Mouse (Mus musculus) erythroblast, embryonic 14.5 days (primary cell): ENCODE results near the gene Wfdc3. TPM values are rescaled to one million over a fixed set of nuclear protein-coding genes. Genes with fewer than 3 reads are reported as not detected.

ENCODE experiments used
- H3K27me3 ChIP-seq: 2 replicates; pipeline ENCODE4 v1.6.1; 2012; ENCODE audit warnings: inconsistent platforms; ENCODE audit not compliant: control insufficient read depth
- H3K36me3 ChIP-seq: 2 replicates; pipeline ENCODE4 v1.6.1; 2012; ENCODE audit warnings: mild to moderate bottlenecking, inconsistent platforms; ENCODE audit not compliant: control insufficient read depth
- H3K4me1 ChIP-seq: 2 replicates; pipeline ENCODE4 v1.6.1; 2012; ENCODE audit warnings: inconsistent platforms; ENCODE audit not compliant: control insufficient read depth
- H3K4me3 ChIP-seq: replicated peaks from 2 replicates; pipeline ENCODE3; 2012; ENCODE audit warnings: moderate library complexity, mild to moderate bottlenecking, inconsistent platforms
- H3K9me3 ChIP-seq: 2 replicates; pipeline ENCODE4 v1.6.1; 2012; ENCODE audit warnings: low read length, inconsistent platforms, mixed read lengths; ENCODE audit not compliant: control insufficient read depth
- GATA1 ChIP-seq: IDR thresholded peaks from 2 replicates; pipeline ENCODE4 v1.6.1; 2012; ENCODE audit warnings: low read length, inconsistent platforms, mixed read lengths
- TAL1 ChIP-seq: IDR thresholded peaks from 3 replicates; pipeline ENCODE4 v1.6.1; 2012; ENCODE audit warnings: low read length, inconsistent platforms, mixed read lengths
- polyA plus RNA-seq: library from polyadenylated mRNA; stranded (reverse); fragments of >175 nt; gene quantifications from 2 replicates; pipeline ENCODE4 v1.2.3, GENCODE M21; 2012

The Wfdc3 gene
- polyA plus RNA-seq, 1 experiment: 0.04 TPM

- no peak overlapping the region for H3K4me3 ChIP-seq
- H3K36me3 ChIP-seq: peaks cover 39% of the 10 kb centered on the region
- H3K4me1 ChIP-seq: peaks cover 66% of the 10 kb centered on the region
- peaks cover 50% of the 10 kb centered on the region for H3K27me3 ChIP-seq
- TF ChIP-seq GATA1 (no peak), TAL1 (no peak)
- H3K9me3 ChIP-seq: no peaks in the 10 kb centered on the region
These were observed 41.3 kb upstream of the Wfdc3 start for GRCm38 (mm10) chr2:164787032-164787431.

- Histone ChIP-seq H3K4me1 (peaks cover 67% of the 10 kb centered on the region), H3K9me3 (no peaks in the 10 kb centered on the region), H3K36me3 (peaks cover 33% of the 10 kb centered on the region), H3K4me3 (peak overlapping the region; percentile 72), H3K27me3 (peaks cover 56% of the 10 kb centered on the region)
- TF ChIP-seq GATA1 (no peak), TAL1 (no peak)
These were observed 40.7 kb upstream of the Wfdc3 start for GRCm38 (mm10) chr2:164786388-164786885.

GRCm38 (mm10) chr2:164785481-164786387, 40.0 kb upstream of the Wfdc3 start, which contains the start of gene Snx21:
Snx21 (plus strand) TSS chr2:164785823.
- TF ChIP-seq TAL1 (no peak), GATA1 (no peak)
- peaks cover 26% of the 10 kb centered on the region for H3K36me3 ChIP-seq
- peaks cover 60% of the 10 kb centered on the region for H3K27me3 ChIP-seq
- H3K9me3 ChIP-seq: no peaks in the 10 kb centered on the region
- H3K4me3 ChIP-seq: peak within 1 kb of the TSS; percentile 72
- H3K4me1 ChIP-seq: peaks cover 62% of the 10 kb centered on the region

- no peaks in the 10 kb centered on the region for H3K9me3 ChIP-seq
- TF ChIP-seq TAL1: no peak
- TF ChIP-seq GATA1: no peak
- peak overlapping the region; percentile 72 for H3K4me3 ChIP-seq
- peaks cover 18% of the 10 kb centered on the region for H3K36me3 ChIP-seq
- H3K27me3 ChIP-seq: peaks cover 66% of the 10 kb centered on the region
- H3K4me1 ChIP-seq: peaks cover 55% of the 10 kb centered on the region
These were observed 39.2 kb upstream of the Wfdc3 start for GRCm38 (mm10) chr2:164784869-164785420.

- Histone ChIP-seq H3K4me1 (peaks cover 54% of the 10 kb centered on the region), H3K36me3 (peaks cover 12% of the 10 kb centered on the region), H3K9me3 (no peaks in the 10 kb centered on the region), H3K27me3 (peaks cover 75% of the 10 kb centered on the region), H3K4me3 (no peak overlapping the region)
- TF ChIP-seq GATA1 (no peak), TAL1 (no peak)
These were observed 38.3 kb upstream of the Wfdc3 start for GRCm38 (mm10) chr2:164783926-164784581.

- peaks cover 4% of the 10 kb centered on the region; the same call in 1 of the 2 replicates for H3K9me3 ChIP-seq
- no peak overlapping the region for H3K4me3 ChIP-seq
- H3K4me1 ChIP-seq: peaks cover 38% of the 10 kb centered on the region
- TF ChIP-seq GATA1 (no peak), TAL1 (no peak)
- peaks cover 93% of the 10 kb centered on the region for H3K27me3 ChIP-seq
- H3K36me3 ChIP-seq: no peaks in the 10 kb centered on the region
These were observed 36.1 kb upstream of the Wfdc3 start for GRCm38 (mm10) chr2:164781876-164782275.

- Histone ChIP-seq H3K4me3 (no peak within 1 kb of the TSS), H3K4me1 (peaks cover 30% of the 10 kb centered on the region), H3K9me3 (peaks cover 4% of the 10 kb centered on the region; the same call in 1 of the 2 replicates), H3K27me3 (peaks cover 81% of the 10 kb centered on the region), H3K36me3 (peaks cover 8% of the 10 kb centered on the region)
- TF ChIP-seq TAL1 (no peak), GATA1 (no peak)
These were observed 33.9 kb upstream of the Wfdc3 start, which contains the start of gene Tnnc2 for GRCm38 (mm10) chr2:164779481-164780086. Tnnc2 (minus strand) TSS chr2:164779967.

GRCm38 (mm10) chr2:164778809-164779208, 33.1 kb upstream of the Wfdc3 start:
- Histone ChIP-seq H3K4me3 (no peak overlapping the region), H3K4me1 (peaks cover 31% of the 10 kb centered on the region), H3K36me3 (peaks cover 16% of the 10 kb centered on the region), H3K27me3 (peaks cover 73% of the 10 kb centered on the region), H3K9me3 (peaks cover 4% of the 10 kb centered on the region; the same call in 1 of the 2 replicates)
- TF ChIP-seq TAL1: no peak
- TF ChIP-seq GATA1: no peak
